Mouse (Mus musculus) ovary, postnatal 36 days (tissue): ENCODE results near the gene Aff3.

Experiments used
- DNase-seq: peaks from one replicate; pipeline ENCODE4 v3.0.0; 2022; ENCODE audit warnings: low spot score, mixed read lengths

The Aff3 gene

DNA sequence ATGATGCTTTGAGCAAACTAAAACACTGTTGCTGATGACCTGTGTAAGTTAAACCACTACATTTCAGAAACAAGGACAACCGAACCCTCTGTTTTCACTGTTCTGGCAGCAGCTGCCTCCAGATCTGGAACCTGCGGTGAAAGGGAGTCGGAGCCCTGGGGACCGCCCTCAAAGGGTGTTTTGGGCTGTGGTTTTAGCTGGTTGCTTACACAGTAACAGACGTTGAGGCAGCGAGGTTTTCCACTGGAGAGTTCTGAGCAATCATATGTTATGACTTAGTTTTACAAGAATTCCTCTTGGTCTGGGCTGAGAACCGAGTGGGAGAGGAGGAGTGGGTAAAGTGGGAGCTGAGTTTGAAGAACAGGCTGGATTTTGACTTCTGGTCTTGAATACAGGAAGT, 7.1 kb downstream of the Aff3 start:
- peak; percentile 21 for DNase-seq

DNA sequence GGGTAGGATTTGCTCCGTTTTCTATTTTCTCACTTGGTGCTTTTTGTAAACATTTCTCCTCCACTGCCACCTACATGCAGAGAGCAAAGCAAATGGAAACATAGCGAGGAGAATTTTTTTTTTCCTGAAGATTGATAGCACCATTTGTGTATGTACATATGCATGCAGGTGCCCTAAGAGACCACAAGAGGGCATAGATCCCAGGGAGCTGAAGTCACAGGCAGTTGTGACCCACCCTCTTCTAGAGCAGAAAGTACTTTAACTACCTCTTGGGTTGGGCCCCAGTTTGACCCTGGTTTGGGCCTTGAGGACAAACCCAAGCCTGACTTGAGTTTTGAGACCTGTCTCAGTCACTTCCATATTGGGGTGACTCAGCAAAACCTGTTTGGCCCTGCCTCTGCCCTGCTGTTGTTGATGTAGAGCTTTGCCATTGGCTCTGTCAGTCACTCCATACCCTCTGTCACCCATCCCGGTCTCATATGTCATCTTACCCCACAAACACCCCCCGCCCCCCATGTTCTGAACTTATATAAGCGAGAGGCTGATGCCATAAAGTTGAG, 9.7 kb downstream of the Aff3 start:
- no peak for DNase-seq

DNA sequence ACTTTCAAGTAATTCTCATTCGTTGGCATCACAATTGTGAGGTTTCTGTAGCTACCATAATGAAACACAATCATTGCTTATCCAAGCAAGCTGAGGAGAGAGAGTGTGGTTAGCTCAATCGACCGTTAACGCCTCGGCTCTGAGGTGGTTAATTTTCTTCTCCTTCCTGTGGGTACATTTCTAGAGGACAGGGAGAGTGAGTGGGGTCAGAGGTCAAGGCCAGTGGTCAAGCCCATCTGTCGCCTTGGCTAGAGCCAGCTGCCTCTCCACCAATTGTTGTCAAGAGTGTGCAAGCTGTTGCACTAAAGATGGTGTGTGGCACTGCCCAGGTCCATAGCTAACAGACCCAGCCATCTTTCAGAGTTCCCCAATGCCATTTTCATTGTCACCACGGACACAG, 14.7 kb downstream of the Aff3 start:
- no peak for DNase-seq

DNA sequence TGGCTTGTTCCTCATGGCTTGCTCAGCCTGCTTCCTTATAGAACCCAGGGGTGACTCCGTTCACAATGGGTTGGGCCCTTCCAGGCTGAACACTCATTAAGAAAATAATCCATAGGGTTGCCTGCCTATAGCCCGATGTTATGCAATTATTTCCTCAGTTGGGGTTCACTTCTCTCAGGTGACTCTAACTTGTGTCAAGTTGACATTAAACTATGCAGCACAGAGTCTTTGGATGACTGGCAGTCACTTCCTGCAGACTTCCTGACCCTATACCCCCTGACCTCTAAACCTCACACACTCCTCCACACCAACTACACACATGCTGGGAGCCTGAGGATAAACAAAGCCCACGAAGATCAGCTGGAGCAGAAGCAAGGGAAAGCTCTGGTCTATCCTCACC, 15.6 kb downstream of the Aff3 start:
- DNase-seq = no peak

DNA sequence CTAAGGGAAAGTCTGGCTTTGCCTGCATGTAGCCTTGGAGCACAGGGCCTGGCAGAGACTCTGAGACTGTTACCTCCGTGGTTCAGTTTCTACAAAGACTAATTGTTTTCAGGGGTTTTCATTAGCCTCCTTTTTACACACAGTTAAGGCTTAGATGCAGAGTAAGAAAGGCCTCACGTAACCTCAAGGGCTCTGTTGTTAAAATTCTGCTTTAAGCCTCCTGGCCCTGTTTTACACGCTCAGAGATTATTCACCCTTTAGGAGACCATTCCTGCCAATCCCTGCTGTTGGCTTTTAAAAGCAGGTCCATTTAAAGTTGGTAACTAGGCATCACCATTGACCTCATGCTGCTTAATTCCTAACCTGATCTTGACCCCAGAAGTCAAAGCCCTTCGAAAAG, 22.5 kb downstream of the Aff3 start:
- no peak for DNase-seq

DNA sequence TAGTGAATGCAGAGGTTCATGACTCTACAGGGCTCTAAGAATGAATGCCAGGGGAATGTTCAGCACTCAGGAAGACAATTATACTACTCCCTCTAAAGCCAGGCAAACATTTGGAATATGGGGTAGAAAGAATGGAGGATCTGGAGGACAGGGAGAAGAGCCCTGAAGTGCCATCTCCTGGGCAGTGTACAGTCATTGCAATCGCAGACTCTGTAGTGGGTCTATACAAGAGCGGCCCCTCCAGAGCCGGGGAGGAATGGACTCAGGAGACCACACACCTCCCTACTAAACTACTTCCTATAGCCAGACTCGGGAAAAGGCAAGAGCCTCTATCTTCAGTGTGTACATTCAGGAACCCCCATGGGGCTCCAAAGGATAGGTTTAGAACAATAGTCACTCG, 25.1 kb downstream of the Aff3 start:
- DNase-seq = no peak

DNA sequence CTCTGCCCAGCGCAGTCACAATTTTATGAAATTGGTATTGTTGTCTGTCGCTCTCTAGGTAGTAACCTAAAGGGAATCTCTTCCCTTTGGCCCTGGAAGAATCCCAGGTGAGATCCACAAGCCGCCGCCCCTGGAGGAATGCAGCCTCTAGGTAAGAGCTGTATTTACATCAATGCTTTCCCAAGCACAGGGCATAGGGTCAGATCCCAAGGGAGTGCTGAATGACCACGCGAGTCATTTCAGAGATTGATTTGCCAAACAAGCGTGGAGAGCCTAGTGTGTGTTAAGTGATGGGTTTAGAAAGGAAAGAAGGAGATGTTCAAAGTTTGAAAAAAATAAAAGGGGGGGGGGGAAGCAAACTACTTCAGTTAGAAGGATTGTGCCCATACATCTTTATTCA, 29.2 kb downstream of the Aff3 start:
- DNase-seq = no peak

DNA sequence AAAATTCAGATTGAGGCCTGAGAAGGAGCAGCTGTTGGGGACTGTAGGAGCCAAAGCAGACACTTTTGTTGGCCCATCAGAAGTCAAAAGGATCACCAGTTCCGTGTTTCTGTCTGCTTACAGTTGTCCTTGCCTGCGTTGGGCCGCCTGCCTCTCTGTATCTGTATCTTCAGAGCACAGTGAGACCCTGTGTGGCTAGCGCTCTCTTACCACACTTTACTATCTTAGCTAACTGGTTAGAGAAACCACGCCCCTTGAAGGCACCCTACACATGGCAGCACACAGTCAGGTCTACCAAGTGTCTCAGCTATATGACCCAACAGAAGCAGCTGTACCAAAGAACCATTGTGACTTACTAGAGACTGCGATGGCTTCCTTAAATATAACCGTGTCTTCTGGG, 30.7 kb downstream of the Aff3 start:
- no peak for DNase-seq

DNA sequence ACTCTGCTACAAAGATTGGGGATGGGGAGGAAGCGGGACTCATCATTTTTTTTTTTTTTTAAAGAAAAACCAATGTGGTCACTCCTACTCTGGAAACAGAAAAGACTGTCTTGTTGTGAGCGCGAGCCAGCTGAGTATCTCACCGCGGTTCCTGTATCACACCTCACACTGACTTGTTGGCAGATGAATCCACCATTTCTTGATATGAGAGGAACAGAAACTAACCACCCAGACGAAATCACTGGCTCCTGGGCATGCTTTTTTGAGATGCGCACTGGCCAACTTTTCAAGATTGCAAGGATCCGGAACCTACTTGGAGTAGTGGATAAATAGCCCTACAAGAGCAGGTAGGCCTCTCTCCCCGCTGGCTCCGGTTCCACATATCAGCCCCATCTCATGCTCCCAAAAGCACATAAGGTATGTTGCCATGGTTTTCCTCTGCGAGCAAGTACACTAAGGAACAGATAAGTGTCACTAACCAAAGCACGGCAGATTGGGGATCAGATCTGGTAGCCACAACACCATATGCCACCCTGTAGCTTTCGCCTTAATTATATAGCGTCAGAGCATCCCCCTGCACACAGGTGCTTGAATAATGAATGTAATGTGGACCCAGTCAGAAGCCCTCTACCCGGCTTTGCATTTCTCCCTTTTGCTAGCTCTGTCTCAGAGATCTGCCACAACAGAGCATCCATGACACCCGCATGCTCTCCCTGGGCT, 32.1 kb downstream of the Aff3 start:
- no peak for DNase-seq

DNA sequence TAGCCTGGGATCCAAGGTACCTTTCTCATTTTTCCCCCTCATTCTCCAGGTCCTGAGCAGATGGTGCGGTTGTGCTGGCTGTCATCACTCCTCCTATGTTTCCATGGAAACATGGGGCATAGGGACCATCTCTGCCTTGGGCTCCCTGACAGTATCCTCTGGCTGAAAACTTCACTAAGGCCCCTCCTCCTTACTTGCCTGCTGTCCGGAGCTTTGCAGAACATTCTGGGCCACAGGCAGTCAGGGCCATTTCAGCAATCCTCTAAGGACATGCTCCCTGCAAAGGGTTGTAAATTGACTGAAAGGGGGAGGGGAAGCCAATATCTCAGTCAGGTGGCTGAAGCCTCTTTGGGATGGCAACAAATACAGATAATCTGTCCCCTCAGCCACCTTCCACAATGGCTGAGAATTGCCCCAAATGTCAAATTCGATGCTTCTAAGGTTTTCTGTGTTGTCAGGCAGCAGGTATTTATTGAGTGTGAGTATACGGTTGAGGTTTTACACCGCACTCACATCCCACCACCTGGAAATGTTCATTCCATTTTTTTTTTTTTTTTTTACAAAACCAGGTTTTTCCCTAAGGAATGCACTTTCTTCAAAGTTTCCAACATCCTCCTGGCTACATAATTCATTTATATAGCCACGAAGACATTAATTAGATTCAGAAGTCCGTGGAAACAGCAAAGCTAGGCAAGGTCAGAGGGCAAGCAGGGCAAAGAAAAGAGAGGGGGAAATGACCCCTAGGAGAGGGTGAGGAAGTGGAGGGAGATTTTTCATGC, 33.1 kb downstream of the Aff3 start:
- no peak for DNase-seq

DNA sequence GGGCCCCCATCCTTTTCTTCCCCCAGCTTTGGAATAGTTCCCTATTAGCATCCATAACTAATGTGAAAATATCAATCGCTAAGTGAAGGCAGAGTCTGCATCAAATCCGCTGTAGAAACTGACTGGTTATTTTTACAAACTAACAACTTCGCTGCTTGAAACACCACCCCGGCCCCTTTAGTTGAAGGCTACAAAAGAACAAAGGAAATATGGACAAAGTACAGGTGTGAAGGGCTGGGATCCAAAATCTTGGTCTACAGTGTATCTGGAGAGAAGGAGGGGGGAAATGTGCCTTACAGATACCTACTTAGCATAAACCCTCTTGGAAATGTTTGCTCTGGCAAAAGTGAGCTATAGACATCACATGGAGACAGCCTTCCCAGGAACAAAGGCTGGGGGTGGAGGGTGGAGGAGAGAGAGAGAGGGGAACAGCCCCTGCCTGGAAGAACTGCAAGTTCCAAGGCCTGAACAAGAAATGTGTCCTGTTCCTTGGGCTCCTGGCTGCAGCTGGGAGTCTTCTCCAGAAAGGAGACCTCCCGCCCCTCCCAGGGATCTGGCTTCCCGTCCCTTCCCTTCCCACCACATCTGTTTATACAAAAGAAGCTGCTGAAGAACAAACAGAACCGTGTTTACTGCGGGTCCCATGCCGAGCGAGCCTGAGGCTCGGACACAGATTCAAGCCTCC, 35.7 kb downstream of the Aff3 start:
- no peak for DNase-seq

DNA sequence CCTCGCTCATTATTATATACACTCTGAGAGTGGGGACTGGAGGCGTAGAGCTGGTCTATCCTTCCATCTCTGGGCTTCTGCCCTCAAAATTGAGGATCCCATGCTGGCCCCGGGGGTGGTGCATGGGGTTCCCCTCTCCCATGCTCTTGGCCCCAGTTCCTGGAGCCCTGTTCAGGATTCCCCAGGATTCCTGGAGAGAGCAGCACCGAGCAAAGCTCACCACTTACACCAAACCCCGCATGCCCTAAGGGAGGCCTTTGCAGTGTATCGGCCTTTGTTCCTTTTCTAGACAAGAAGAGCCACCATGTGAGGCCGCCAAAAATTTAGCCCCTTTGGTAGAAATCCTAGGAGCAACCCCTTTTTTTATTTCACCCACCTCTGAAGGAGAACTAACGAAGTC, 36.3 kb downstream of the Aff3 start:
- no peak for DNase-seq

DNA sequence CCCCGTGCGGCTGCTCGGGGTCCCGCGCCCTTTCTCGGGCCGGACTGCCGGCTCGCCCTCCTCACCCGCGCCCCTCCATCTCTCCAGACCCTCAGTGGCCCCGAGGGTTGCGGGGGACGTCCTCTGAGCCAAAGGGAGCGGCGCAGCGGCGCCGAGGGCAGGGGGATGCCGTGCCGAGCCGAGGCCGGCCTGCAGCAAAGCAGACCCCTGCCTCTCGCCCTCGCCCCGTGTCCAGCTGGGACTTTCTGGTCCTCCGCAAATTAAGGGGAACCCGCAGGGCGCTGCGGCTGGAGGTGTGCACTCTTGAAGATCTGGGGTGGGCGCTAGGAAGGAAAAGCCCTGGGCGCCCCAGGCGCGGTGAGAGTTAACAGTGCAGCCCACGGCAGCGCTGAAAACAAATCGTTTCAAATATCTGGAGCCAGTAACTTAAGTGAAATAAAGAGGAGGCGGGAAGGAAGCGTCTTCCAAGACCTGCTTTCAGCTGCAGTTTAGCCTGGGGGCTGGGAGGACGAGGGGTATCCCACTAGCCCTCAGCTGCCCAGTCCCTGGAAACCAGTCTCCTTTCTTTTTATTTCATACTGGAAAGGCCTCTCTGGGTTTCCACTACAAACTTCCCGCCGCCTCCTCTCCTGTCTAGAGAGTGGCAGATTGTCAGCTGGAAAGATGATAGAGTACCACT, 36.9 kb downstream of the Aff3 start:
- no peak for DNase-seq

DNA sequence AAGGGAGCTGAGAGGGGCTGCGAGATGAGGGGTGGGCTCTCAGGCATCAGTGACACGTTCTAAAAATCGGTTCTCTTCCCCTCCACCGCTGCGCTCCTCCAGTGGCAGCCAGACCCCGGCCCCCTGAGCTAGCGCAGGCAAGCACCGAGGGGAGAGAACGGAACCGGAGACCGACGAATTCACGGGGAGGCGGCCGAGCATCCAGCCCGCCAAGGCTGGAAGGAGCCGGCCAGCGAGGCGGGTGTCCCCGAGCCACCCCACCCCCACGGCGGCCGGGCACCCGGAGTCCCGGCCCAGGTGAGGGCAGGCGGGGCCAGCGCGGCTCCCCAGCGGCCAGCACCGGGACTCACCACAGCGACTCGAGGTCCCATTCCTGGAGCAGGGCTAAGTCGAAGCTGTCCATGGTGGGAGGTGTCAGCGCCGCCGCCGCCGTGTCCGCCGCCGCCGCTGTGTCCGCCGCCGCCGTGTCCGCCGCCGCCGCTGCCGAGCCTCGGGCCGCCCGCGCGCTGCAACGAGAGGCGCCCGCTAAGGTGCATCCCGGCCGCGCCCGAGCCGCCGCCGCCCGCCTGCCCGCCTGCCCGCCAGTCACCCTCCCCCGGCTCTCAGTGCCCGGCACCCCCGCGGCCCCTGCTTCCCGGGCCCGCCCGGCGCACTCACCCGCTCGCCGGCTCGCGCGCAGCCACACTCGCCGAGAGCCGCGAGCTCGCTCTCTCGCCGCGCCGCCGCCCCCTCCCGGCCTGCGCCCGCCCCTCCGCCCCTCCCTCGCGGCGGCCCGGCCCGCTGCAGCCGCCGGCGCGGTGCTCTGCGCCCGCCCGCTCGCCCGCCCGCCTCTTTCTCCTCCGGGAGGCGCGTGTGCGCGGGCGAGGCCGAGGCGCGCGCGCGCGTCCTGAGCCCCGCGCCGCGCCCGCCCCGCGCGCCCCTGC, 37.8 kb downstream of the Aff3 start:
- DNase-seq = peak; percentile 79

DNA sequence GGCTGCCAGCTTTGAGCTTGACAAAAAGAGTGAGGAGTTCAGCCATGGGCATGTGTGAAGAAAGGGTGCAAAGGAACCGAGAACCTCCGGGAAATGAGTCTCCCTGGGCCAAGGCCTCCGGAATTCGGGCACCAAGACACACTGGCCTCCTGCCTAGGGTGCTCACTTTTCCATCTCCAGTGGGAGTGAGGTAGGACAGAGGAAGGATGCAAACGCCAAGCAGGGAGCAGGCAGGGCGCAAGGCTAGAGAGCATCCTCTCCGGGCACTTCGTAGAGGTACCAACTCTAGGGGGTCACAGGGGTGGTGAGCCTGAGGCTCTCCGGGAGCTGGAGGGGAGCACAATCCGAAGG, 38.4 kb downstream of the Aff3 start:
- peak; percentile 27 for DNase-seq

DNA sequence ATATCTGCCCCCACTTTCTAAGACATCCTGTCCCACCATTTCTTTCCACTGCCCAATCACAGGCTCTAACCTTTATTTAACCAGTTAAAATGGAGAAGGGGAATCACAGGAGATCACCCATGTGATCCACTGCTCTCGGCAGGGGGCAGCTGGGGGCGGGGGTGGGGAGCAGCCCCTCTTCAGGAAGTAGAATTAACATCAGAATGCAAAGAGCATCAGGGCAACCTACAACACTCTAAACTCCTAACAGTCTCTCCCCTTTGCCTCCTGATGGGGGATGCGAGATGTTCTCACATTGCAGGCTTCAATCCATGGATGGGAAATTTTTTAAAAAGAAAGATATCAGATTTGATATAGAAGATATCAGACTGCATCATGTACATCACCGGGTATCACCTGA, 42.9 kb downstream of the Aff3 start:
- DNase-seq = no peak

DNA sequence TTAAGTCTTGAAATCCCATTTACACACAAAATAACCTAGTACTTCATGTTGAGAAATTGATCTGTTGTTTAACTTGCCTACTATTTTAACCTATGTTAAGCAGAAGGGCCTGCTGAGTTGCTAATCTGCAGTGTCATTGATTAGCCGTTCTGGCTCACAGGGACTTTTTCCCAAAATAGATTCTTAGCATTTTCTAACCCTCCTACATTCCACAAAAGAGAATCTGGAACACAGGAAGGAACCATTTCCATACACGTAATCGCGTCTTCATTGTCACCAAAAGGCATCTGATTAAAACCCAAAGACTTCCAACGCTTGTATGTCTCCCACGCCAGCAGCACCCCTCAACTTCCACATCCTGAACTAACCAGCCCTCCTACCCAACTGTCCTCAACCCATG, 44.4 kb downstream of the Aff3 start:
- DNase-seq = no peak

DNA sequence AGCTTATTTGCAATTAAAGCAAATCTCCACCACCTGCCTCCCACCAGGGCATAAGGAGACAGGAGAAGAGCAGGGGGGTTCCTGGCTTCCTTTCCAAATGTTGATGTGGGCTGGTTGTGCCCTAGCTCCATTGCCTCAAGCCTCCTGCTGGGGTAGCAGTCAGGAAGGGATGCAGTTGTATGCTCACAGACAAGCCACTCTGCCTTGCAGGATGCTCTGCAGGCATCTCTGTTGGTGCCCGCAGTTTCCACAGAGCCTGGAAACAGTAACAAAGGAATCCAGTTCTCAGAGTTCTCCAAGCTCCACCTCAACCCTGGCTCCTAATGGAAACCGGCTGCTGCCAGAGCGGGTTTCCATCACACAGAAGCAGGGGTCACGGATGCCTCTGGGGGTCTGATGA, 58.0 kb downstream of the Aff3 start:
- DNase-seq = no peak

DNA sequence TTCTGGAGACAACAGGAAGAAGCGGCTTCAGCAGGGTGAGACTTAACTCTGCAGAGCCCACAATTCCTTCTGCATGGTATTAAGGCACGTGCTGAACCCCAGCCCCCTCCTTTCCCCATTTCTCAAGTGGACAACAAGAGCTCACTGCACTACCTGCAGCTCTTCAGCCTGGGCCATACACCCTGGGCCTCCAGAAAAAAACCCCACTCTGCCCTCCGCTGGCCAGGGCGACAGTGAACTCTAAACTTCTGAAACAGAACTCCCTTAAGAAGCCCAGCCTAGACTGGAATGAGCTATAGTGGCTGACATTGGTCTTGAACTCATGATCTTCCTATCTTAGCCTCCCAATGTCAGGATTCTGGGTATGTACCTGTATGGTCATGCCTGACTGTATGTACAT, 59.3 kb downstream of the Aff3 start:
- DNase-seq = no peak

DNA sequence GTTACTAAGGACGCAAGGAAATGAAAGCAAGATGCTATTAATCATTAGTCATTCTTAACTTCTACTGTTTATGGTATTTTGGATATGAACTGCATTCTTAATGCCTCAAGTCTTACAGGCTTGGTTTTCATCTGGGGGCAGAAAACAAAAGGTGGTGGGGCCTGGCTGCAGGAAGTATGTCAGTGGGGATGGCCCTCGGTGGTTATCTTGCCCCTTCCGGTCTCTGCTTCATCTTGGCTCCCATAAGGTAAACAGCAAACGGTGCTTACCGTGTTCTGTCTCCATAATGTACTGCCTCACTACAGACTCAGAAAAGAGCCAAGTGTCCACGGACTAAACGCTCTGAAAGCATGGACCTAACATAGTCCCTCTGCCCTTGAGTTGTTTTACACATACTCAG, 60.1 kb downstream of the Aff3 start:
- DNase-seq = no peak

DNA sequence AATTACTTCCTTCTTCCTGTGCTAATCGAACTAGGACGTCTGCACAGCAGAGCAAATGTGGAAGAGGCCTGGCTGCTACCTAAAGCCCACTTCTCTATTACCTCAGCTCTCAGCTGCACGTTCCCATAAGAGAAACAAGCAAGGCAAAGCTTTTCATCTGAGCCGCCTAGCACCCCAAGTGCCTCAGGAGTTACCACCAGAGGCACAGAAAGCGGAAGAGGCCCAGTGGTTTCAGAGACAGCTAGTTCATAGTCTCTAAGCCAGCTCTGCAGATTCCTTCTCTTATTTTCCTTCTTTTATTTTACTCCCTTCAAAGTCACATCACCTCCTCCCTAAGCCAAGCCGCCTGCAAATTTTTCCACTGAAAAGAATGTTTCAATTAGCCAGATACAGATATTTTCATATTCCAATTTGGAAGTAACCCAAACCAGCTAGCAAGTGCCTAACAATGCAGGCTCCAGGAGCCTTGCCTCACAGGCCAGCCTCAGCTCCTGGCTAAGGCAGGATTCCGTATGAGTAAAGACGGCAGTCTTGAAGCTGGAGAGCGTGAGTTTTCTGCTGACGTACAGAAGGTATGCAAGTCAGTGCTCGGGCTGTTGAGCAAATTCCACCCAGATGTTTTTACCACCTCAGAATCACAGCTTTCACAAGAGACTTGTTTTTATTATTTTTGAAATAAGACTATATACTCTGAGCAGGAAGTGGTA, 62.8 kb downstream of the Aff3 start:
- DNase-seq = no peak
